Mouse (Mus musculus): ENCODE data around the gene Phb2. TPM values are rescaled to one million over a fixed set of nuclear protein-coding genes. Genes with fewer than 3 reads are reported as not detected.
"Not testable (repeated sequence)": the region's sequence is repeated elsewhere in the genome, so short reads cannot be mapped to it uniquely, and the experiment has no call there.

Phb2 gene
- polyA plus RNA-seq, 1 experiment from 2014 or later, result 237 TPM

DNA sequence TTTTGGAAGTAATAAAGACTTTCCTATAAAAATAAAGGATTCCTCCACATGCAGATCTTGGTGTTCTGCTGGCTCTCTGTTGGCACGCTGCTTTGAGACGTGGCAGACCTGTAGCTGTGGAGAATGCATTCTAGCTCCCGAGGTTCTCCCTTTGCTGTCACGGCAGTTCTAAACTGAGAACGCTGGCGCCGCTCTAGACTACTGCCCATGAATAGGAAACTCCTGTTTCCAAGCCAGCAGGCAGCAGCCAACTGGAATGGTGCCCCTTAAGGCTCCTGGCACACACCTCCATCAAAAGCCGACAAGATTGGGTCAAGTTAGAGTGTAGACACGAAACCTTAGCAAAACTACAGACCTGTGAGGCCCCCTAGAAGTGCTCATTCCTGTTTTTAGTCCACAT lies 38.5 kb upstream of the Phb2 start:
- ATAC-seq, result no peak
- H3K4me1 ChIP-seq (ENCODE audit: control insufficient read depth, insufficient read depth, low read length), result no peaks in the 10 kb centered on the region
- no peak overlapping the region for H3K4me3 ChIP-seq (ENCODE audit: low read depth, low read length)
- H3K27me3 ChIP-seq (replicated peaks; ENCODE audit: control insufficient read depth, insufficient read depth, low read length), result no peaks in the 10 kb centered on the region
- no peak overlapping the region for H3K4me2 ChIP-seq (ENCODE audit: low read length)
- DNase-seq (ENCODE audit: low spot score), result no peak
- no peaks in the 10 kb centered on the region for H3K36me3 ChIP-seq (ENCODE audit: control insufficient read depth, insufficient read depth, low read length)
- no peaks in the 10 kb centered on the region for H3K9me3 ChIP-seq (replicated peaks; ENCODE audit: control insufficient read depth, low read length)
- 81% methylated on average over 9 of the region's 9 CpGs for WGBS
- H3K9ac ChIP-seq (ENCODE audit: low read length), result no peak overlapping the region
- H3K27ac ChIP-seq (ENCODE audit: low read depth, low read length), result no peak overlapping the region

DNA sequence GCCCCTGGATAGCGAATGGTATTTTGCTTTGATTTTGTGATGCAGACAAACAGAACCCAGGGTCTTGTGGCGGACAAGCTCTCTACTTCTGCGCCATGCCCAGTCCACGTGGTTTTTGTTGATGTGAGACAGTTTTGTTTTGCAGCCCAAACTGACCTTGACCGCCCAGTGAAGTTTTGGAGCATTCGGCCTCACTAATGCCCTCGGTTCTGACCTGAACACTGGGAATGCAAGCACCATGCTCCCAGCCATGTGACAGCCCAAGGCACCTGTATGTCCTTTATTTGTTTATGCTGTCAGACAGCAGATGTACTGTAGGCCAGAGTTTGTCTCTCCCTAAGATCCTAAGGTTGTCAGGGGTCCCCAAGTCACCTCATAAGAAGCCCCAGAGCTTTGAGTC lies 37.5 kb upstream of the Phb2 start:
- Histone ChIP-seq H3K27ac (ENCODE audit: low read depth, low read length) (no peak overlapping the region), H3K9ac (ENCODE audit: low read length) (no peak overlapping the region), H3K27me3 (replicated peaks; ENCODE audit: control insufficient read depth, insufficient read depth, low read length) (no peaks in the 10 kb centered on the region), H3K36me3 (ENCODE audit: control insufficient read depth, insufficient read depth, low read length) (no peaks in the 10 kb centered on the region), H3K4me3 (ENCODE audit: low read depth, low read length) (no peak overlapping the region), H3K9me3 (replicated peaks; ENCODE audit: control insufficient read depth, low read length) (no peaks in the 10 kb centered on the region), H3K4me2 (ENCODE audit: low read length) (no peak overlapping the region), H3K4me1 (ENCODE audit: control insufficient read depth, insufficient read depth, low read length) (no peaks in the 10 kb centered on the region)
- 94% methylated on average over 7 of the region's 7 CpGs for WGBS
- DNase-seq (ENCODE audit: low spot score) (no peak), ATAC-seq (no peak)

DNA sequence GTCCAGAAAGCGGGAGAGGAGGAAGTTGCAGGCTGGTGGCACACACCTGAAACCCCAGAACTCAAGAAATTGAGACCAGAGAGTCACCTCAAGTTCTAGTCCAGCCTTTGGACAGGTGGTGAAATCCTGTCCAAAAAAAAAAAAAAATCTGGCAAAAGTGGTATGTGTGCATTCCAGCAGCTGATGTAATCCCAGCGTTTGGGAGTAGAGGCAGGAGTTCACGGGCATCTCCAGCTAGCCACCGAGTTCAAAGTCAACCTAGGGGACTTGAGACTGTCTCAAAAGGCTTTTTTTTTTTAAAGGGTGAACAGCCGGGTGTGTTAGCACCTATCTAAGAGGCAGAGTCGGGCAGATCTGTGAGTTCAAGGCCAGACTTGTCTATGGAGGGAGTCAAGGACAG lies 36.0 kb upstream of the Phb2 start:
- ATAC-seq, result no peak
- WGBS, result 84% methylated on average over 6 of the region's 6 CpGs

DNA sequence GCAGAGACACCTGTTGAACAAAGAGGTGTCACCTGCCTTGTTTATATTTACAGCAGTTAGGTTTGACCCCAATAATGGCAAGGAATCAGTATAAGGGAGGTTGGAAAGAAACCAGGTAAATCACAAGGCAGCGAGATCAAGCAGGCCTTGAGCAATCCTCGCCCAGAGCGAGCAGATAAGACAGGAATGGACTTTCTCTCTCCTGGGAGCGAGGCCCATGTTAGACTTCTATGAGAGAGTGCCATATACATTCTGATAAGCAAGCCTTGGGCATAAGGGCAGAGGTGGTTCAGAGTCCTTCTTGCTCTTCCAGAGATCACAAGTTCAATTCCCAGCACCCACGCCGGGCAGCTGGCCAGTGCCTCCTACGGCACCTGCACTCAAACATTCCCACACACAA lies 33.4 kb upstream of the Phb2 start:
- H3K4me1 ChIP-seq (ENCODE audit: control insufficient read depth, insufficient read depth, low read length), result no peaks in the 10 kb centered on the region
- H3K27me3 ChIP-seq (replicated peaks; ENCODE audit: control insufficient read depth, insufficient read depth, low read length), result no peaks in the 10 kb centered on the region
- H3K4me3 ChIP-seq (ENCODE audit: low read depth, low read length), result no peak overlapping the region
- no peaks in the 10 kb centered on the region for H3K9me3 ChIP-seq (replicated peaks; ENCODE audit: control insufficient read depth, low read length)
- H3K4me2 ChIP-seq (ENCODE audit: low read length), result no peak overlapping the region
- WGBS, result 94% methylated on average over 7 of the region's 7 CpGs
- ATAC-seq (no peak), DNase-seq (ENCODE audit: low spot score) (no peak)
- no peak overlapping the region for H3K27ac ChIP-seq (ENCODE audit: low read depth, low read length)
- H3K9ac ChIP-seq (ENCODE audit: low read length), result no peak overlapping the region
- no peaks in the 10 kb centered on the region for H3K36me3 ChIP-seq (ENCODE audit: control insufficient read depth, insufficient read depth, low read length)

More for the DNA sequence above, 36.0 kb upstream of the Phb2 start:
- no peaks in the 10 kb centered on the region for H3K4me1 ChIP-seq (ENCODE audit: control insufficient read depth, insufficient read depth, low read length)
- H3K4me2 ChIP-seq (ENCODE audit: low read length), result no peak overlapping the region
- H3K27ac ChIP-seq (ENCODE audit: low read depth, low read length), result no peak overlapping the region
- no peaks in the 10 kb centered on the region for H3K27me3 ChIP-seq (replicated peaks; ENCODE audit: control insufficient read depth, insufficient read depth, low read length)
- DNase-seq (ENCODE audit: low spot score), result no peak
- H3K9ac ChIP-seq (ENCODE audit: low read length), result no peak overlapping the region
- no peaks in the 10 kb centered on the region for H3K36me3 ChIP-seq (ENCODE audit: control insufficient read depth, insufficient read depth, low read length)
- H3K4me3 ChIP-seq (ENCODE audit: low read depth, low read length), result no peak overlapping the region
- H3K9me3 ChIP-seq (replicated peaks; ENCODE audit: control insufficient read depth, low read length), result no peaks in the 10 kb centered on the region

DNA sequence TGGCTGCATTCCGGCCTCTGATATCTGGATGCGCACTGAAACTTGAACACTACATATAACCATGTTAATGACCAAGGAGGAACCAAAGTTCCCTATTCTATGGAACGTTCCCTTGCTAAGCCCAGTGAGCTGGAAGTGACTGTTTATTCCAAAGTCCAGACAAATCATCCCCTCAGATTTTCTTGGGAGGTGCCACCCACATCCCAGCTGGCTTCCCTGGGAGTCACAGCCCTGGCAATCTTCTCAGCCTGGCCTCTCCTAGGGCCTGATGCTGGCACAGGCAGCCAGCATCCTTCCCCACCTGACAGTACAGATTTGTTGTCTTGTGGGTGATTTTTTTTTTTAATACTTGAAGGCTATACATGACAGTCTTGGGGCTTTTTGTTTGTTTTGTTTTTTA lies 32.6 kb upstream of the Phb2 start:
- Histone ChIP-seq H3K9me3 (replicated peaks; ENCODE audit: control insufficient read depth, low read length) (no peaks in the 10 kb centered on the region), H3K9ac (ENCODE audit: low read length) (no peak overlapping the region), H3K27ac (ENCODE audit: low read depth, low read length) (no peak overlapping the region), H3K36me3 (ENCODE audit: control insufficient read depth, insufficient read depth, low read length) (no peaks in the 10 kb centered on the region), H3K27me3 (replicated peaks; ENCODE audit: control insufficient read depth, insufficient read depth, low read length) (no peaks in the 10 kb centered on the region), H3K4me3 (ENCODE audit: low read depth, low read length) (no peak overlapping the region), H3K4me2 (ENCODE audit: low read length) (no peak overlapping the region), H3K4me1 (ENCODE audit: control insufficient read depth, insufficient read depth, low read length) (no peaks in the 10 kb centered on the region)
- DNase-seq (ENCODE audit: low spot score), result no peak
- no peak for ATAC-seq
- WGBS, result 94% methylated on average over 3 of the region's 3 CpGs

DNA sequence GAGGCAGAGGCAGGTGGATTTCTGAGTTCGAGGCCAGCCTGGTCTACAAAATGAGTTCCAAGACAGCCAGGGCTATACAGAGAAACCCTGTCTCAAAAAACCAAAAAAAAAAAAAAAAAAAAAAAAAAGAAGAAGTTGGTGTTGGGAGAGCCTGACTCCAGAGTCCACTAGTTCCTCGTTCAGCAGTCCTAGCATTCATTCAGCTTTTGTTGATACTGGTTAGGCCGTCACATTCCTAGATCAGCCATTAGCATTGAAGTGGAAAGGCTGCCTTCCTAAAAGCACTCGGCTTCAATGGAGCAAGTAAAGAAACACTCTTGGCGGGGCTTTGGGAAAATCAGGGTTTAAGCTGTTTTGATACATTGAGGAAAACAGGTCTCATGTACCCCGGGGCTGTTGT lies 29.8 kb upstream of the Phb2 start:
- H3K4me1 ChIP-seq (ENCODE audit: control insufficient read depth, insufficient read depth, low read length); ATAC-seq: not testable (repeated sequence)

DNA sequence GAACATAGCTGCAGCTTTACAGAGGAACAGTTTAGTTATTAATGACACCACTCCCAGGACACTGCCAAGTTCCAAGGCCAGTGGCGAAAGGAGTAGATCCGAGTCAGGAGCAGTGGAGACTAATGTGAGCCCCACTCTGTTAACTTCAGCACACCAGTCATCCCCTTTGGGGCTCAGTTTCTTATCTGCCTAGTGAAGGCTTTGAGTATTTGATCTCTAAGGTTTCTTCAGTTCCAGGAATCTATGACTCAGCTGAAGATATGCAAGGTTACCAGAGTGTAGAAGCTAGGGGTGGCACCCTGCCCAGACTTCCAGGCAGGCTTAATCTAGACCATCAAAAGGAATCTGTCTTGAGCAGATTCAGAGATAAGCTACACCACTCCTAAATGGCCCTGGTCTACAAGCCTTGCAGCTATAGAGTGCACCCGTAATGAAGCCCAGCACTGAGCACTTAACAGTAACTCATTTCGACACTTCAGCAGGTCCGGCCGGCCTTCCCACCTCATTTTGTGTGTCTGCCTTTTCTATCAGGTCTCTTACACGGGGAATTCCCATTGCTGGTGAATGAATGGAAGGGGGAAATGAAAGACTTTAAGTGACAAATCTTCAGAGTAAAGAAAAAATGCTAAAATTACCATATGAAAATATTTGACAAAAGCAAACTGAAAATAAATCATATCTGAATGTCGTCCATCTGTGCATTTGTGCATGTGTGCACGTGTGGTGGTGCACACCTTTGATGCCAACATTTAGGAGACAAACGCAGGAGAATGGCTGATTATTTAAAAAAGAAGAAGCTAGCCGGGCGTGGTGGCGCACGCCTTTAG lies 28.3 kb upstream of the Phb2 start:
- Histone ChIP-seq H3K27me3 (replicated peaks; ENCODE audit: control insufficient read depth, insufficient read depth, low read length) (no peaks in the 10 kb centered on the region), H3K4me2 (ENCODE audit: low read length) (no peak overlapping the region), H3K27ac (ENCODE audit: low read depth, low read length) (no peak overlapping the region), H3K4me1 (ENCODE audit: control insufficient read depth, insufficient read depth, low read length) (no peaks in the 10 kb centered on the region), H3K4me3 (ENCODE audit: low read depth, low read length) (no peak overlapping the region), H3K9me3 (replicated peaks; ENCODE audit: control insufficient read depth, low read length) (no peaks in the 10 kb centered on the region), H3K9ac (ENCODE audit: low read length) (no peak overlapping the region), H3K36me3 (ENCODE audit: control insufficient read depth, insufficient read depth, low read length) (no peaks in the 10 kb centered on the region)
- ATAC-seq (no peak), DNase-seq (ENCODE audit: low spot score) (no peak)
- WGBS, result 90% methylated on average over 14 of the region's 14 CpGs

More for the DNA sequence above, 29.8 kb upstream of the Phb2 start:
- not testable (repeated sequence) for DNase-seq (ENCODE audit: low spot score); H3K4me2 ChIP-seq (ENCODE audit: low read length); H3K27ac ChIP-seq (ENCODE audit: low read depth, low read length); H3K27me3 ChIP-seq (replicated peaks; ENCODE audit: control insufficient read depth, insufficient read depth, low read length); H3K9me3 ChIP-seq (replicated peaks; ENCODE audit: control insufficient read depth, low read length); H3K9ac ChIP-seq (ENCODE audit: low read length); H3K4me3 ChIP-seq (ENCODE audit: low read depth, low read length); H3K36me3 ChIP-seq (ENCODE audit: control insufficient read depth, insufficient read depth, low read length)
- WGBS, result 38% methylated on average over 6 of the region's 6 CpGs

DNA sequence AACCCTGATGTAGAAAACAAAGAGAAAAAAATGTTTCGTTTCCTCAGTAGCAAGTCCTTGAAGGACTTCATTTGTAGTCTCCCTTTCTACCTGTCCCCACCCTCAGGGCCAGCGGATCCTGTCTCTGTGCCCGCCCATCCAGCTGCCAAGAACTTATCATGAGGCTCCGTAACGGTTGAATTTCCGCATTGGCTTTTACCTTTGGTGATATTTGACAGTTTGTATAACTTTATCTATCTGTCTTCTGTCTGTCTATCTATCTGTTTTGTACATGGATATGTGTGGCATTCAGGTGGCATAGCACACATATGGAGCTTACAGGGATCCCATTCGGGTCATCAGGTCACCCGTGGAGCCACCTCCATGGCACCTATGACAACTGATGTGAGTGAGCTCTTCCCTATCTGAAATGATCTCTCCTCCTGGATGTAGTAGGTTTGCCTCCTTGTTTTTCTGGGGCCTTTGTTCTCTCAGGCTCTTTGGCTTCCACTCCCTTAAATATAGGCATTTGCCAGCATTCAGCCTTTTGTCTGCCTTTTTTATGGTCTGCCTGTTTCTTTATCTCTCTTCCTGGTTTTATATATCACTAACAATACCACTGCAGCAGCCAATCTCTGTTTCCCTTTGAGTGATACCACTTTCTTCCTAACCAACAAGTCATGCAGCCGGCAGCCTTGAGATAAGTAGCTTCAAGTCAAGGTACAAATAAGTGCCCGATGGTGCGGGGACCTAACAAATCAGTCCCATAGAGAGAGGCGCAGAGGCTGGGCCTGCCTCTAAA lies 26.3 kb upstream of the Phb2 start:
- no peak for DNase-seq (ENCODE audit: low spot score)
- no peak overlapping the region for H3K27ac ChIP-seq (ENCODE audit: low read depth, low read length)

DNA sequence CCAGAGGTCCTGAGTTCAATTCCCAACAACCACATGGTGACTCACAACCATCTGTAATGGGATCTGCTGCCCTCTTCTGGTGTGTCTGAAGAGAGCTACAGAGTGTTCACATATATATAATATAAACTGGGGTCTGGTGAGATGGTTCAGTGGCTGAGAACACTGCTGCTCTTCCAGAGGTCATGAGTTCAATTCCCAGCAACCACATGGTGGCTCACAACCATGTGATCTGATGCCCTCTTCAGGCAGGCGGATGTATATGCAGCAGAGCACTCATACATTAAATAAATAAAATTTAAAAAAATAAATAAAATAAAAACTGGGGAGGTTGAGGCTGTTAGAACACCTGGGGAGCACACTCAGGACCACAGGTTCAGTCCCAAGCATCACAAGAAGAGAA lies 25.5 kb upstream of the Phb2 start:
- H3K36me3 ChIP-seq (ENCODE audit: control insufficient read depth, insufficient read depth, low read length); H3K4me2 ChIP-seq (ENCODE audit: low read length); H3K27me3 ChIP-seq (replicated peaks; ENCODE audit: control insufficient read depth, insufficient read depth, low read length); H3K9me3 ChIP-seq (replicated peaks; ENCODE audit: control insufficient read depth, low read length); ATAC-seq; H3K4me1 ChIP-seq (ENCODE audit: control insufficient read depth, insufficient read depth, low read length); H3K9ac ChIP-seq (ENCODE audit: low read length); H3K4me3 ChIP-seq (ENCODE audit: low read depth, low read length); H3K27ac ChIP-seq (ENCODE audit: low read depth, low read length); DNase-seq (ENCODE audit: low spot score): not testable (repeated sequence)
- WGBS, result 86% methylated on average over 1 of the region's 1 CpGs

More for the DNA sequence above, 26.3 kb upstream of the Phb2 start:
- Histone ChIP-seq H3K4me2 (ENCODE audit: low read length) (no peak overlapping the region), H3K36me3 (ENCODE audit: control insufficient read depth, insufficient read depth, low read length) (no peaks in the 10 kb centered on the region), H3K27me3 (replicated peaks; ENCODE audit: control insufficient read depth, insufficient read depth, low read length) (no peaks in the 10 kb centered on the region), H3K4me1 (ENCODE audit: control insufficient read depth, insufficient read depth, low read length) (no peaks in the 10 kb centered on the region), H3K4me3 (ENCODE audit: low read depth, low read length) (no peak overlapping the region), H3K9ac (ENCODE audit: low read length) (no peak overlapping the region), H3K9me3 (replicated peaks; ENCODE audit: control insufficient read depth, low read length) (no peaks in the 10 kb centered on the region)
- no peak for ATAC-seq
- WGBS, result 84% methylated on average over 12 of the region's 12 CpGs

All from forebrain, embryonic 14.5 days (tissue).